Mouse (Mus musculus): ENCODE data around the gene Tdp1. TPM values are rescaled to one million over a fixed set of nuclear protein-coding genes. Genes with fewer than 3 reads are reported as not detected.

The Tdp1 gene
- total RNA-seq (2023), result 10 to 100 TPM; 12.8 to 16.3 TPM

DNA sequence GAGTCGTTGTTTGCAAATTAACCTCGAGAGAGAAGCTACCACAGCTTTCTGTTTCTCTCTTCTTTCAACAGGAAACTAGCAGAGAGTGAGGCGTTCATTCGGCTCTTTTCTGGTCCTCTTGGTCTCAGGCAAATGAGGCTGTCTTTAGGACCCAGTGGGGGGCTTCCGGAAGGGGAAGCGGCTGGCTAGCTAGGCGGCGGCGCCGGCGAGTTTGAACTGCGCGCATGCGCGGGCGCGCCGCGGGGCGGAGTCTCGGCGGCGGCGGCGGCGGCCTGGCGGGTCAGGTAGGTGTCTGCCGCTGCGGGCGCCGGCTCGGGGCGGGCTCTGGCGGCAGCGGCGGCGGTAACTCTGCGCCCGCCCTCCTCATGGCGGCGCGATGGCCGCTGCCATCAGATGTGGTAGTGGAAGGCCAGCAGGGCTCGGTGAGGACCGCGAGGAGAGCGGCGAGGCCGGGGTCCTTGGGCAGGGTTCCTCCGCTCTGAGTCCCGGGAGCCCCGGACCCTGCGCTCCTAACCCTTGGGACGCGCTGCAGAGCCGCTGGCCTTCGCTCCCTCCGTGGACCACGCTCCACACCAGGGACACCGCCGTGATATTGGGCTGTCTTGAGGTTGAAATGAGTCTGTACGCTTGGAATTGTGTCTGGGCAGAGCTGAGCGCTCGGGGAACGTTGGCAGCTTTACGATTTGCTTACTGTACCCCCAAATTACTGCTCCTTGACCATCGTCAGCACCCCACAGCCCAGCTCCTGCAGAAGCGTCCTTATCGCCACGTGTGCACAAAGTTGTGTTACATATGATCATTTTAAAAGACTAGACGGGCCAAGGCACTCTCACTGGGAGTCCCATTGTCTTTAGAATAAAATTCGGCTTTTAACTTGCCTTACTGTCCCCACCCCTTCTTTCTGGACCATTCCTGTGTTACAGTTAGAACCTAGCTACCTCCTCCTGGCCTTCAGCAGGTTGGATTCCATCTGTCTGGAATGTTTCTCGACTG lies at the start of gene Tdp1, which contains the start of gene Efcab11:
Gene Tdp1, plus strand, starts transcription at position 249 of the 993 bp plus-strand sequence.
Gene Efcab11, minus strand, starts transcription at position 171 of the 993 bp plus-strand sequence.

GRCm38 (mm10) chr12:99964301-99965202 lies 80.2 kb downstream of the Tdp1 start, which contains the start of gene Kcnk13:
Gene Kcnk13 (plus strand): TSS chr12:99964499.

Other genes with a start within 250 kb of the Tdp1 start
- under 1 TPM; 0.70 to 0.73 TPM for gene Efcab11, start 78 bp upstream of the Tdp1 start, total RNA-seq (2023)
- gene Kcnk13, start 80.0 kb downstream of the Tdp1 start, total RNA-seq (2023), result 1 to 10 TPM; 5.3 to 5.5 TPM
- gene Psmc1, start 225.6 kb downstream of the Tdp1 start, total RNA-seq (2023), result 10 to 100 TPM; 62.5 to 65.6 TPM

All from monocyte, adult 59 days (primary cell).